Mouse (Mus musculus) liver, embryonic 15.5 days (tissue): ENCODE measurements around the gene Wdr74. TPM values are rescaled to one million over a fixed set of nuclear protein-coding genes. Genes with fewer than 3 reads are reported as not detected.

Experiments used
- ATAC-seq: fragments of 200-750 bp; cut with Nextera tagmentation; 2 replicates; pipeline ENCODE4 v1.8.0; 2017; ENCODE audit warnings: moderate number of reproducible peaks, mild to moderate bottlenecking, moderate library complexity; ENCODE audit not compliant: insufficient read depth
- H3K27ac ChIP-seq: fragments of 300-500 bp; sonication (generic); replicated peaks from 2 replicates; pipeline ENCODE4 v1.5.1; 2015; ENCODE audit warnings: mild to moderate bottlenecking, inconsistent platforms
- H3K27me3 ChIP-seq: fragments of 300-500 bp; sonication (generic); 2 replicates; pipeline ENCODE4 v1.6.1; 2015; ENCODE audit warnings: mild to moderate bottlenecking, inconsistent platforms
- H3K36me3 ChIP-seq: fragments of 300-500 bp; sonication (generic); replicated peaks from 2 replicates; pipeline ENCODE4 v1.6.1; 2015; ENCODE audit warnings: moderate library complexity, mild to moderate bottlenecking, inconsistent platforms
- H3K4me1 ChIP-seq: fragments of 300-500 bp; sonication (generic); replicated peaks from 2 replicates; pipeline ENCODE4 v1.6.1; 2015; ENCODE audit warnings: inconsistent platforms
- H3K4me2 ChIP-seq: fragments of 300-500 bp; sonication (generic); 2 replicates; pipeline ENCODE4 v1.6.1; 2015; ENCODE audit warnings: moderate library complexity, mild to moderate bottlenecking, inconsistent platforms
- H3K4me3 ChIP-seq: fragments of 300-500 bp; sonication (generic); replicated peaks from 2 replicates; pipeline ENCODE4 v1.5.1; 2015; ENCODE audit warnings: mild to moderate bottlenecking, inconsistent platforms
- H3K9ac ChIP-seq: fragments of 300-500 bp; sonication (generic); 2 replicates; pipeline ENCODE4 v1.6.1; 2015; ENCODE audit warnings: moderate library complexity, mild to moderate bottlenecking, inconsistent platforms
- H3K9me3 ChIP-seq: fragments of 300-500 bp; sonication (generic); replicated peaks from 2 replicates; pipeline ENCODE4 v1.6.1; 2016; ENCODE audit warnings: inconsistent platforms
- whole genome bisulfite sequencing: fragments of 180-500 bp; shearing (Covaris S2); methylation state at CpG from one replicate; pipeline ENCODE4 v1.1.7; 2015; ENCODE audit warnings: mixed read lengths; ENCODE audit not compliant: insufficient replicate concordance; 5-methylcytosine and 5-hydroxymethylcytosine counted together
- microRNA-seq: library from miRNA; unstranded; fragments of <30 nt; microRNA quantifications from one replicate; pipeline ENCODE4, GENCODE M21; 2016
- polyA plus RNA-seq: library from polyadenylated mRNA; unstranded; fragments of >200 nt; fragmentation: Nextera tagmentation; extraction: Ambion mirVana; gene quantifications from 2 replicates; pipeline ENCODE4 v1.2.1, GENCODE M21; 2015

The Wdr74 gene
- polyA plus RNA-seq, 1 experiment from 2014 or later = 48.8 TPM

DNA sequence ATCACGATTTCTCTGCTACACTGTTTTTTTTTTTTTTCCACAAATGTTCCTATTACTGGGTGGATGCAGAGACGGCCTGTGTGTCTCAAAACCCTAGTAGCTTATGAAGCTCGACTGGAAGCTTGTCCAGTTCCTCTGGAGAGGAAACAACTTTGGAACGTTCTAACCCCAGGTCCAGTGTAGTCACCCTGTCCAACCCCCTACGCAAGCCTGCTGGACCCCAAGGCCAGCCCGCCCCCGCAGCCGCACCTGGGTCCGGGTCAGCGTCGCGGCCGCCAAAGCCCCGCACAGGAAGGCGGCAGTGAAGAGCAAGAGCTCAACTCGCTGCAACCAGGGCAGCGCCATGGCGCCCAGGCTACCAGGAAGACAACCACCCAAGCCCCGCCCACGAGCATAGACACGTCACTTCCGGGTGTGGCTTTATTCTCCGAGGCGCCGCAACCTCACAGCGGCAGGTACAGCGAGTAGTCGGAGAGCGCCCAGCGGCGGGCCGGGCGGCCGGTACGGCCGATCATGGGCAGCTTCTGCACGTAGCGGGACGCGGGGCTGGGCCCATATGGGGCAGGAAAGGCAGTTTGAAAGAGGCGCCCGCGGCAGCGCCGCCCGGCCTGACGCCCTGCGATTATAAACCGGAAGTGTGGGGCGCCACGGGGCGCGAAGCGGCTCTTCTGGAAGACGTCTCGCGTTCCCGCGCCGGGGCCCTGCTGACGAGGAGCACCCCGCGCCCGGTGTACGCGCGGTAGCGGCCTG is 38.6 kb downstream of the Wdr74 start, which contains the start of gene Tmem179b:
TSS of gene Tmem179b (minus strand) at position 382 of the 750 bp plus-strand sequence.
- peak within 1 kb of the TSS; percentile 99 for H3K27ac ChIP-seq
- peak within 1 kb of the TSS; percentile 92 for H3K4me2 ChIP-seq
- H3K9me3 ChIP-seq = no peaks in the 10 kb centered on the region
- ATAC-seq = peak; percentile 88
- peak within 1 kb of the TSS; percentile 97 for H3K9ac ChIP-seq
- WGBS = under 1% methylated on average over 68 of the region's 68 CpGs
- H3K4me3 ChIP-seq = peak within 1 kb of the TSS; percentile 88
- no peaks in the 10 kb centered on the region for H3K27me3 ChIP-seq
- peaks cover 44% of the 10 kb centered on the region for H3K36me3 ChIP-seq
- H3K4me1 ChIP-seq = peaks cover 51% of the 10 kb centered on the region

- 3% methylated on average over 20 of the region's 20 CpGs for WGBS
- peak overlapping the region; percentile 97 for H3K9ac ChIP-seq
These were observed 39.4 kb downstream of the Wdr74 start for GRCm38 (mm10) chr19:8774951-8775421.

GRCm38 (mm10) chr19:8786008-8786781 is 50.6 kb downstream of the Wdr74 start, which contains the start of gene Taf6l:
TSS of gene Taf6l (minus strand) at chr19:8786417.
- under 1% methylated on average over 32 of the region's 32 CpGs for WGBS
- no peaks in the 10 kb centered on the region for H3K27me3 ChIP-seq
- no peaks in the 10 kb centered on the region for H3K9me3 ChIP-seq
- peak within 1 kb of the TSS; percentile 86 for H3K4me2 ChIP-seq
- peak; percentile 99 for ATAC-seq
- H3K36me3 ChIP-seq = peaks cover 32% of the 10 kb centered on the region
- peak within 1 kb of the TSS; percentile 82 for H3K9ac ChIP-seq
- peak within 1 kb of the TSS; percentile 89 for H3K4me3 ChIP-seq
- H3K4me1 ChIP-seq = peaks cover 24% of the 10 kb centered on the region
- peak within 1 kb of the TSS; percentile 89 for H3K27ac ChIP-seq

More at GRCm38 (mm10) chr19:8774951-8775421, 39.4 kb downstream of the Wdr74 start:
- no peak for ATAC-seq
- peak overlapping the region; percentile 92 for H3K4me2 ChIP-seq
- peaks cover 41% of the 10 kb centered on the region for H3K36me3 ChIP-seq
- H3K4me3 ChIP-seq = peak overlapping the region; percentile 88
- H3K27ac ChIP-seq = peak overlapping the region; percentile 99
- H3K9me3 ChIP-seq = no peaks in the 10 kb centered on the region
- no peaks in the 10 kb centered on the region for H3K27me3 ChIP-seq
- peaks cover 51% of the 10 kb centered on the region for H3K4me1 ChIP-seq

GRCm38 (mm10) chr19:8788521-8788920 is 52.9 kb downstream of the Wdr74 start:
- ATAC-seq = no peak
- Histone ChIP-seq H3K9ac (no peak overlapping the region), H3K36me3 (peaks cover 22% of the 10 kb centered on the region), H3K27me3 (no peaks in the 10 kb centered on the region), H3K27ac (no peak overlapping the region), H3K4me3 (no peak overlapping the region), H3K4me2 (no peak overlapping the region), H3K9me3 (no peaks in the 10 kb centered on the region), H3K4me1 (peaks cover 24% of the 10 kb centered on the region)
- 48% methylated on average over 3 of the region's 3 CpGs for WGBS

- no peaks in the 10 kb centered on the region for H3K27me3 ChIP-seq
- H3K27ac ChIP-seq = no peak overlapping the region
- H3K4me1 ChIP-seq = peaks cover 24% of the 10 kb centered on the region
- H3K4me2 ChIP-seq = no peak overlapping the region
- peaks cover 25% of the 10 kb centered on the region for H3K36me3 ChIP-seq
- no peak for ATAC-seq
- no peaks in the 10 kb centered on the region for H3K9me3 ChIP-seq
- no peak overlapping the region for H3K9ac ChIP-seq
- no peak overlapping the region for H3K4me3 ChIP-seq
- WGBS = 75% methylated on average over 1 of the region's 1 CpGs
These were observed 53.5 kb downstream of the Wdr74 start for GRCm38 (mm10) chr19:8789171-8789570.

GRCm38 (mm10) chr19:8790171-8790570 is 54.5 kb downstream of the Wdr74 start:
- Histone ChIP-seq H3K9ac (no peak overlapping the region), H3K27ac (no peak overlapping the region), H3K27me3 (no peaks in the 10 kb centered on the region), H3K9me3 (no peaks in the 10 kb centered on the region), H3K4me1 (peaks cover 15% of the 10 kb centered on the region), H3K4me2 (no peak overlapping the region), H3K36me3 (peaks cover 35% of the 10 kb centered on the region), H3K4me3 (no peak overlapping the region)
- WGBS = 64% methylated on average over 7 of the region's 7 CpGs
- no peak for ATAC-seq

Small RNA genes lying within 50 kb of the gene (microRNA-seq; reads per million reads assigned to microRNA genes)
- gene Mir6992 = 1.0 reads per million

Other genes starting within 250 kb of the Wdr74 start
- 2.1 and 2.3 TPM in 2 replicates for gene Slc22a8, start 144.6 kb upstream of the Wdr74 start, polyA plus RNA-seq
- gene Slc22a6, start 117.8 kb upstream of the Wdr74 start, polyA plus RNA-seq = 0.02 TPM in 1 of 2 replicates, not detected in the other
- 0.02 TPM in 1 of 2 replicates, not detected in the other for gene Chrm1, start 72.0 kb upstream of the Wdr74 start, polyA plus RNA-seq
- gene Slc3a2, start 12.5 kb upstream of the Wdr74 start, polyA plus RNA-seq = 124 and 132 TPM in 2 replicates
- 0.43 and 0.62 TPM in 2 replicates for gene 1700092M07Rik, start 4.9 kb downstream of the Wdr74 start, polyA plus RNA-seq
- 53.5 and 53.8 TPM in 2 replicates for gene Stx5a, start 5.6 kb downstream of the Wdr74 start, polyA plus RNA-seq
- gene Nxf1, start 21.2 kb downstream of the Wdr74 start, polyA plus RNA-seq = 81.2 and 91.6 TPM in 2 replicates
- gene Tmem223, start 35.2 kb downstream of the Wdr74 start, polyA plus RNA-seq = 53.8 and 57.3 TPM in 2 replicates
- gene Tmem179b, start 38.6 kb downstream of the Wdr74 start, polyA plus RNA-seq = 90.5 and 96.9 TPM in 2 replicates
- gene Taf6l, start 50.6 kb downstream of the Wdr74 start, polyA plus RNA-seq = 13.2 and 15.4 TPM in 2 replicates
- gene Polr2g, start 62.8 kb downstream of the Wdr74 start, polyA plus RNA-seq = 55.5 and 65.7 TPM in 2 replicates
- 1.2 and 1.3 TPM in 2 replicates for gene Zbtb3, start 66.7 kb downstream of the Wdr74 start, polyA plus RNA-seq
- gene Ttc9c, start 83.5 kb downstream of the Wdr74 start, polyA plus RNA-seq = 22.4 and 22.5 TPM in 2 replicates
- 2.2 and 2.6 TPM in 2 replicates for gene Hnrnpul2, start 84.2 kb downstream of the Wdr74 start, polyA plus RNA-seq
- gene AC129217.1, start 93.9 kb downstream of the Wdr74 start, polyA plus RNA-seq = not detected in 2 replicates
- gene Bscl2, start 101.6 kb downstream of the Wdr74 start, polyA plus RNA-seq = 29.8 and 33.1 TPM in 2 replicates
- 0.43 and 0.50 TPM in 2 replicates for gene Gng3, start 103.4 kb downstream of the Wdr74 start, polyA plus RNA-seq
- 0.15 TPM in 2 replicates for gene Lrrn4cl, start 114.9 kb downstream of the Wdr74 start, polyA plus RNA-seq
- 90.4 and 96.5 TPM in 2 replicates for gene Ubxn1, start 135.7 kb downstream of the Wdr74 start, polyA plus RNA-seq
- 29.6 and 29.8 TPM in 2 replicates for gene Uqcc3, start 145.1 kb downstream of the Wdr74 start, polyA plus RNA-seq
- gene Lbhd1, start 147.9 kb downstream of the Wdr74 start, polyA plus RNA-seq = 22.5 and 42.9 TPM in 2 replicates
- gene Gm49403, start 148.1 kb downstream of the Wdr74 start, polyA plus RNA-seq = not detected in 2 replicates
- gene 1810009A15Rik, start 153.0 kb downstream of the Wdr74 start, polyA plus RNA-seq = 46.8 and 49.0 TPM in 2 replicates
- gene Gm49416, start 153.1 kb downstream of the Wdr74 start, polyA plus RNA-seq = 0.29 TPM in 1 of 2 replicates, not detected in the other
- 21.6 and 26.2 TPM in 2 replicates for gene Ints5, start 157.2 kb downstream of the Wdr74 start, polyA plus RNA-seq
- gene Ganab, start 162.2 kb downstream of the Wdr74 start, polyA plus RNA-seq = 44.8 and 49.6 TPM in 2 replicates
- gene B3gat3, start 184.5 kb downstream of the Wdr74 start, polyA plus RNA-seq = 20.6 and 25.8 TPM in 2 replicates
- gene Rom1, start 193.5 kb downstream of the Wdr74 start, polyA plus RNA-seq = 2.8 TPM in 2 replicates
- 13.1 and 14.6 TPM in 2 replicates for gene Eml3, start 193.7 kb downstream of the Wdr74 start, polyA plus RNA-seq
- 79.0 and 85.9 TPM in 2 replicates for gene Mta2, start 206.0 kb downstream of the Wdr74 start, polyA plus RNA-seq
- 13.7 and 14.6 TPM in 2 replicates for gene Tut1, start 218.0 kb downstream of the Wdr74 start, polyA plus RNA-seq
- gene Eef1g, start 231.2 kb downstream of the Wdr74 start, polyA plus RNA-seq = 177 and 180 TPM in 2 replicates